Mouse (Mus musculus): ENCODE data around the gene Commd8. TPM values are rescaled to one million over a fixed set of nuclear protein-coding genes. Genes with fewer than 3 reads are reported as not detected.
"Not testable (repeated sequence)": the region's sequence is repeated elsewhere in the genome, so short reads cannot be mapped to it uniquely, and the experiment has no call there.

Gene Commd8
- polyA plus RNA-seq, 1 experiment from 2014 or later = 133 TPM

- Histone ChIP-seq H3K27me3 (ENCODE audit: insufficient read depth, poor library complexity, severe bottlenecking) (no peaks in the 10 kb centered on the region), H3K27ac (no peak overlapping the region), H3K4me1 (peaks cover 8% of the 10 kb centered on the region; the same call in 1 of the 2 replicates), H3K9me3 (no peaks in the 10 kb centered on the region), H3K36me3 (peaks cover 58% of the 10 kb centered on the region), H3K4me3 (no peak overlapping the region)
- no peak for DNase-seq (ENCODE audit: low spot score)
- 87% methylated on average over 11 of the region's 11 CpGs for WGBS
These were observed 7.1 kb downstream of the Commd8 start for GRCm38 (mm10) chr5:72160781-72161485.

GRCm38 (mm10) chr5:72159537-72159936 lies 8.5 kb downstream of the Commd8 start:
- H3K4me3 ChIP-seq = no peak overlapping the region
- DNase-seq (ENCODE audit: low spot score) = no peak
- H3K27me3 ChIP-seq (ENCODE audit: insufficient read depth, poor library complexity, severe bottlenecking) = no peaks in the 10 kb centered on the region
- H3K4me1 ChIP-seq = peaks cover 5% of the 10 kb centered on the region; the same call in 1 of the 2 replicates
- 52% methylated on average over 6 of the region's 6 CpGs for WGBS
- H3K36me3 ChIP-seq = peaks cover 63% of the 10 kb centered on the region
- H3K27ac ChIP-seq = no peak overlapping the region
- H3K9me3 ChIP-seq = no peaks in the 10 kb centered on the region

- no peaks in the 10 kb centered on the region for H3K9me3 ChIP-seq
- H3K36me3 ChIP-seq = peaks cover 60% of the 10 kb centered on the region
- DNase-seq (ENCODE audit: low spot score) = no peak
- no peak overlapping the region for H3K27ac ChIP-seq
- no peaks in the 10 kb centered on the region for H3K27me3 ChIP-seq (ENCODE audit: insufficient read depth, poor library complexity, severe bottlenecking)
- WGBS = 79% methylated on average over 12 of the region's 12 CpGs
- no peak overlapping the region for H3K4me3 ChIP-seq
- H3K4me1 ChIP-seq = peaks cover 10% of the 10 kb centered on the region; the same call in 1 of the 2 replicates
These were observed 9.3 kb downstream of the Commd8 start for GRCm38 (mm10) chr5:72158667-72159066.

- no peaks in the 10 kb centered on the region for H3K9me3 ChIP-seq
- WGBS = 90% methylated on average over 5 of the region's 5 CpGs
- no peak for DNase-seq (ENCODE audit: low spot score)
- H3K36me3 ChIP-seq = peaks cover 48% of the 10 kb centered on the region
- H3K27me3 ChIP-seq (ENCODE audit: insufficient read depth, poor library complexity, severe bottlenecking) = no peaks in the 10 kb centered on the region
- no peak overlapping the region for H3K4me3 ChIP-seq
- no peak overlapping the region for H3K27ac ChIP-seq
- H3K4me1 ChIP-seq = peaks cover 10% of the 10 kb centered on the region; the same call in 1 of the 2 replicates
These were observed 11.4 kb downstream of the Commd8 start for GRCm38 (mm10) chr5:72156598-72156997.

- H3K4me3 ChIP-seq; H3K27me3 ChIP-seq (ENCODE audit: insufficient read depth, poor library complexity, severe bottlenecking); H3K9me3 ChIP-seq; DNase-seq (ENCODE audit: low spot score); H3K27ac ChIP-seq: not testable (repeated sequence)
- Histone ChIP-seq H3K36me3 (peaks cover 39% of the 10 kb centered on the region), H3K4me1 (peaks cover 10% of the 10 kb centered on the region; the same call in 1 of the 2 replicates)
- 79% methylated on average over 3 of the region's 3 CpGs for WGBS
These were observed 12.3 kb downstream of the Commd8 start for GRCm38 (mm10) chr5:72155686-72156085.

GRCm38 (mm10) chr5:72150870-72151269 lies 17.1 kb downstream of the Commd8 start:
- Histone ChIP-seq H3K27ac (no peak overlapping the region), H3K4me3 (no peak overlapping the region), H3K36me3 (peaks cover 7% of the 10 kb centered on the region; the same call in 1 of the 2 replicates), H3K27me3 (ENCODE audit: insufficient read depth, poor library complexity, severe bottlenecking) (no peaks in the 10 kb centered on the region), H3K9me3 (no peaks in the 10 kb centered on the region), H3K4me1 (peaks cover 5% of the 10 kb centered on the region; the same call in 1 of the 2 replicates)
- no peak for DNase-seq (ENCODE audit: low spot score)
- 89% methylated on average over 5 of the region's 5 CpGs for WGBS

GRCm38 (mm10) chr5:72148679-72149078 lies 19.3 kb downstream of the Commd8 start:
- H3K36me3 ChIP-seq = no peaks in the 10 kb centered on the region
- H3K4me3 ChIP-seq = no peak overlapping the region
- H3K4me1 ChIP-seq = peaks cover under 1% of the 10 kb centered on the region; the same call in 1 of the 2 replicates
- no peaks in the 10 kb centered on the region for H3K9me3 ChIP-seq
- DNase-seq (ENCODE audit: low spot score) = no peak
- H3K27me3 ChIP-seq (ENCODE audit: insufficient read depth, poor library complexity, severe bottlenecking) = no peaks in the 10 kb centered on the region
- H3K27ac ChIP-seq = no peak overlapping the region
- 77% methylated on average over 5 of the region's 5 CpGs for WGBS

- no peaks in the 10 kb centered on the region for H3K4me1 ChIP-seq
- no peak overlapping the region for H3K4me3 ChIP-seq
- no peak overlapping the region for H3K27ac ChIP-seq
- WGBS = 76% methylated on average over 1 of the region's 1 CpGs
- no peaks in the 10 kb centered on the region for H3K36me3 ChIP-seq
- no peaks in the 10 kb centered on the region for H3K27me3 ChIP-seq (ENCODE audit: insufficient read depth, poor library complexity, severe bottlenecking)
- H3K9me3 ChIP-seq = no peaks in the 10 kb centered on the region
- DNase-seq (ENCODE audit: low spot score) = no peak
These were observed 28.4 kb downstream of the Commd8 start for GRCm38 (mm10) chr5:72139619-72140018.

GRCm38 (mm10) chr5:72138256-72138655 lies 29.7 kb downstream of the Commd8 start:
- no peak for DNase-seq (ENCODE audit: low spot score)
- H3K27me3 ChIP-seq (ENCODE audit: insufficient read depth, poor library complexity, severe bottlenecking) = no peaks in the 10 kb centered on the region
- H3K4me1 ChIP-seq = no peaks in the 10 kb centered on the region
- H3K4me3 ChIP-seq = no peak overlapping the region
- WGBS = 85% methylated on average over 7 of the region's 7 CpGs
- no peaks in the 10 kb centered on the region for H3K36me3 ChIP-seq
- H3K9me3 ChIP-seq = no peaks in the 10 kb centered on the region
- H3K27ac ChIP-seq = no peak overlapping the region

GRCm38 (mm10) chr5:72133906-72134305 lies 34.1 kb downstream of the Commd8 start:
- WGBS = 60% methylated on average over 2 of the region's 2 CpGs
- H3K4me1 ChIP-seq = no peaks in the 10 kb centered on the region
- DNase-seq (ENCODE audit: low spot score) = no peak
- no peaks in the 10 kb centered on the region for H3K36me3 ChIP-seq
- H3K27me3 ChIP-seq (ENCODE audit: insufficient read depth, poor library complexity, severe bottlenecking) = no peaks in the 10 kb centered on the region
- H3K9me3 ChIP-seq = no peaks in the 10 kb centered on the region
- H3K4me3 ChIP-seq = no peak overlapping the region
- H3K27ac ChIP-seq = no peak overlapping the region

GRCm38 (mm10) chr5:72126681-72127080 lies 41.3 kb downstream of the Commd8 start:
- no peaks in the 10 kb centered on the region for H3K27me3 ChIP-seq (ENCODE audit: insufficient read depth, poor library complexity, severe bottlenecking)
- no peak for DNase-seq (ENCODE audit: low spot score)
- no peaks in the 10 kb centered on the region for H3K4me1 ChIP-seq
- 84% methylated on average over 4 of the region's 4 CpGs for WGBS
- H3K4me3 ChIP-seq = no peak overlapping the region
- no peak overlapping the region for H3K27ac ChIP-seq
- no peaks in the 10 kb centered on the region for H3K36me3 ChIP-seq
- no peaks in the 10 kb centered on the region for H3K9me3 ChIP-seq

GRCm38 (mm10) chr5:72122414-72123037 lies 45.5 kb downstream of the Commd8 start:
- Histone ChIP-seq H3K27me3 (ENCODE audit: insufficient read depth, poor library complexity, severe bottlenecking) (no peaks in the 10 kb centered on the region), H3K9me3 (no peaks in the 10 kb centered on the region), H3K27ac (no peak overlapping the region), H3K4me3 (no peak overlapping the region), H3K36me3 (no peaks in the 10 kb centered on the region), H3K4me1 (no peaks in the 10 kb centered on the region)
- no peak for DNase-seq (ENCODE audit: low spot score)
- WGBS = 81% methylated on average over 6 of the region's 6 CpGs

Data from heart, embryonic 10.5 days (tissue).